Comparison of ENCODE assay signal across 8 mouse cellular contexts in genomic region chr9:36767203-36768143, GRCm38 (mm10). TPM values are rescaled to one million over a fixed set of nuclear protein-coding genes. Genes with fewer than 3 reads are reported as not detected.
DNase-seq lines count a peak whose midpoint lies in the region; ATAC-seq and TF ChIP-seq lines count a peak whose summit lies in the region.

TSS of gene Stt3a (minus strand) at chr9:36767679.

- peak; percentile 89 for TF ChIP-seq POLR2A in cortical plate, adult 2 months (IDR thresholded peaks at IDR 0.05; ENCODE audit: extremely low read depth, insufficient read depth, low read length)

- H3K27me3 ChIP-seq in megakaryocyte, embryonic 14.5 days (replicated peaks) = no peaks in the 10 kb centered on the region

- H3K4me1 ChIP-seq in cortical plate, adult 2 months (ENCODE audit: control insufficient read depth, insufficient read depth, low read length) = no peaks in the 10 kb centered on the region; the same call in 1 of the 2 replicates
- peaks cover 14% of the 10 kb centered on the region for H3K4me1 ChIP-seq in megakaryocyte, embryonic 14.5 days

- H3K4me3 ChIP-seq in cortical plate, adult 2 months (ENCODE audit: insufficient read depth, low read length) = peak within 1 kb of the TSS; percentile 68
- H3K4me3 ChIP-seq in megakaryocyte, embryonic 14.5 days (replicated peaks) = peak within 1 kb of the TSS; percentile 100

- DNase-seq in gastrocnemius, adult 8-10 months (ENCODE audit: low spot score in 2 of 2) = peak; percentile 98 to 99
- peak; percentile 100 for DNase-seq in hindlimb bud, embryonic 11.5 days (ENCODE audit: extremely low spot score, low read depth, low spot score)
- peak; percentile 89 to 99 for DNase-seq in left cerebral cortex, adult 8-10 months (ENCODE audit: low spot score in 2 of 2)
- peak; percentile 100 for DNase-seq in right cerebral cortex, postnatal 10 days (ENCODE audit: low spot score in 2 of 2)
- DNase-seq in urinary bladder, postnatal 25 days (ENCODE audit: low spot score) = peak; percentile 93

- peaks cover 28% of the 10 kb centered on the region for H3K36me3 ChIP-seq in megakaryocyte, embryonic 14.5 days (replicated peaks; ENCODE audit: low read length)

- peak within 1 kb of the TSS; percentile 88 for H3K27ac ChIP-seq in cortical plate, adult 2 months (ENCODE audit: insufficient read depth, low read length)

- TF ChIP-seq CTCF in cortical plate, adult 2 months (IDR thresholded peaks at IDR 0.05; ENCODE audit: extremely low read depth, insufficient read depth, low read length) = no peak

- ATAC-seq in activated CD4-positive, CD25-positive, alpha-beta regulatory T cell, adult 4 months = peak; percentile 93

- H3K9me3 ChIP-seq in megakaryocyte, embryonic 14.5 days = no peaks in the 10 kb centered on the region

RNA-seq across cellular contexts. Expression of gene Stt3a, which starts in this region (rescaled TPM):
- 100 to 1,000 TPM; 173 to 230 TPM for polyA plus RNA-seq in activated CD4-positive, CD25-positive, alpha-beta regulatory T cell, adult 4 months (2017; shearing (Covaris generic))
- 39.6 and 47.4 TPM in 2 replicates for polyA plus RNA-seq in cortical plate, adult 2 months (2012; rRNA removed)
- total RNA-seq in gastrocnemius, adult 8-10 months (2022) = 10 to 100 TPM; 23.8 to 40.7 (median 33.9) TPM
- 10 to 100 TPM; 69.1 to 89.1 (median 74.0) TPM for total RNA-seq in left cerebral cortex, adult 8-10 months (2022)
- polyA plus RNA-seq in megakaryocyte, embryonic 14.5 days (2012; ENCODE audit: insufficient read depth, low replicate concordance) = 2.3 TPM in 2 replicates

Comparison
In these comparisons a context has a peak if more than half of its experiments do, and no peak if none do; other contexts are left out.
1. Peak in every context shown above with its lines: DNase-seq, ATAC-seq, H3K4me3 ChIP-seq and H3K27ac ChIP-seq.
2. RNA of gene Stt3a (polyA plus RNA-seq): 173 to 230 TPM in activated CD4-positive, CD25-positive, alpha-beta regulatory T cell, adult 4 months and 39.6 to 47.4 TPM in cortical plate, adult 2 months; 2.3 TPM in megakaryocyte, embryonic 14.5 days; every median in the first group is over 10 times any median in the second.